Mouse (Mus musculus) heart, embryonic 16.5 days (tissue): Measurements from ENCODE around the gene Olfr63. TPM values are rescaled to one million over a fixed set of nuclear protein-coding genes. Genes with fewer than 3 reads are reported as not detected.

Experiments
- polyA plus RNA-seq: library from polyadenylated mRNA; unstranded; fragments of >200 nt; fragmentation: Nextera tagmentation; extraction: Ambion mirVana; gene quantifications from 2 replicates; pipeline ENCODE4 v1.2.1, GENCODE M21; 2015

The Olfr63 gene
- polyA plus RNA-seq, 1 experiment from 2014 or later, result 0.04 TPM

Other genes with a start within 250 kb of the Olfr63 start
- gene Zfp763, start 231.3 kb upstream of the Olfr63 start, polyA plus RNA-seq, result 5.8 and 6.8 TPM in 2 replicates
- gene 4921501E09Rik, start 196.6 kb upstream of the Olfr63 start, polyA plus RNA-seq, result not detected in 2 replicates
- 4.4 and 5.6 TPM in 2 replicates for gene Zfp563, start 175.4 kb upstream of the Olfr63 start, polyA plus RNA-seq
- gene Morc2b, start 125.0 kb upstream of the Olfr63 start, polyA plus RNA-seq, result 0.08 and 0.12 TPM in 2 replicates
- gene Olfr55, start 96.2 kb upstream of the Olfr63 start, polyA plus RNA-seq, result not detected in 2 replicates
- 0.05 TPM in 1 of 2 replicates, not detected in the other for gene Olfr239, start 73.4 kb upstream of the Olfr63 start, polyA plus RNA-seq
- gene Olfr1564, start 43.0 kb upstream of the Olfr63 start, polyA plus RNA-seq, result 0.03 TPM in 1 of 2 replicates, not detected in the other
- gene Zfp955a, start 9.5 kb upstream of the Olfr63 start, polyA plus RNA-seq, result 16.0 and 17.4 TPM in 2 replicates
- gene Zfp955b, start 24.9 kb downstream of the Olfr63 start, polyA plus RNA-seq, result 10.3 TPM in 2 replicates
- gene Zfp81, start 94.2 kb downstream of the Olfr63 start, polyA plus RNA-seq, result 6.3 and 6.5 TPM in 2 replicates
- 6.7 and 7.9 TPM in 2 replicates for gene Zfp101, start 130.0 kb downstream of the Olfr63 start, polyA plus RNA-seq
- not detected in 2 replicates for gene Actl9, start 168.2 kb downstream of the Olfr63 start, polyA plus RNA-seq